Mouse (Mus musculus) embryonic fibroblast, embryonic 13.5 days (primary cell): ENCODE measurements around the gene Lmbr1l. TPM values are rescaled to one million over a fixed set of nuclear protein-coding genes. Genes with fewer than 3 reads are reported as not detected.
A peak's percentile ranks its signal among the peaks of the same experiment; 100 is the strongest.

Experiments
- H3K27ac ChIP-seq: 2 replicates; pipeline ENCODE4 v1.5.1; 2012; ENCODE audit warnings: low read length, control low read depth, inconsistent platforms; ENCODE audit not compliant: insufficient read depth
- H3K4me1 ChIP-seq: 2 replicates; pipeline ENCODE4 v1.6.1; 2011; ENCODE audit warnings: low read length; ENCODE audit not compliant: control insufficient read depth, insufficient read depth
- H3K4me3 ChIP-seq: 2 replicates; pipeline ENCODE4 v1.5.1; 2011; ENCODE audit warnings: mild to moderate bottlenecking, control low read depth, low read length; ENCODE audit not compliant: insufficient read depth
- CTCF ChIP-seq: IDR thresholded peaks from 2 replicates; pipeline ENCODE4 v1.5.1; 2011; ENCODE audit warnings: mild to moderate bottlenecking, control low read depth, low read length, moderate library complexity, borderline replicate concordance; ENCODE audit not compliant: insufficient read depth
- POLR2A ChIP-seq: IDR thresholded peaks from 2 replicates; pipeline ENCODE4 v1.6.1; 2011; ENCODE audit warnings: low read depth, mild to moderate bottlenecking, control low read depth, low read length, moderate library complexity
- polyA plus RNA-seq: library from polyadenylated mRNA; stranded (reverse); fragments of >200 nt; gene quantifications from 2 replicates; pipeline ENCODE4 v1.2.4, GENCODE M21; 2011; ENCODE audit warnings: low read depth; ENCODE audit not compliant: missing spikeins, insufficient read length

Gene Lmbr1l
- polyA plus RNA-seq, 1 experiment = 14.7 TPM

- TF ChIP-seq CTCF (no peak), POLR2A (peak; percentile 26; the same call in 1 of the 2 replicates)
- H3K27ac ChIP-seq = no peak overlapping the region
- peaks cover 6% of the 10 kb centered on the region; the same call in 1 of the 2 replicates for H3K4me1 ChIP-seq
- H3K4me3 ChIP-seq = peak overlapping the region; percentile 84
These were observed 48.5 kb downstream of the Lmbr1l start for GRCm38 (mm10) chr15:98869342-98870178.

- no peak overlapping the region for H3K27ac ChIP-seq
- peak overlapping the region; percentile 84 for H3K4me3 ChIP-seq
- peaks cover 6% of the 10 kb centered on the region; the same call in 1 of the 2 replicates for H3K4me1 ChIP-seq
- TF ChIP-seq POLR2A = no peak
- no peak for TF ChIP-seq CTCF
These were observed 49.5 kb downstream of the Lmbr1l start for GRCm38 (mm10) chr15:98868346-98869063.

GRCm38 (mm10) chr15:98867321-98867720 is 50.7 kb downstream of the Lmbr1l start:
- Histone ChIP-seq H3K27ac (no peak overlapping the region), H3K4me3 (0 out of 2 replicates have a peak overlapping the region, but pooled peaks have one; percentile 3), H3K4me1 (peaks cover 6% of the 10 kb centered on the region; the same call in 1 of the 2 replicates)
- no peak for TF ChIP-seq CTCF
- TF ChIP-seq POLR2A = no peak

- H3K4me1 ChIP-seq = peaks cover 6% of the 10 kb centered on the region; the same call in 1 of the 2 replicates
- H3K27ac ChIP-seq = no peak overlapping the region
- H3K4me3 ChIP-seq = no peak overlapping the region
- TF ChIP-seq POLR2A = no peak
- TF ChIP-seq CTCF = no peak
These were observed 51.5 kb downstream of the Lmbr1l start for GRCm38 (mm10) chr15:98866501-98866900.

- H3K4me3 ChIP-seq = no peak overlapping the region
- no peak for TF ChIP-seq POLR2A
- no peak for TF ChIP-seq CTCF
- H3K4me1 ChIP-seq = peaks cover 6% of the 10 kb centered on the region; the same call in 1 of the 2 replicates
- no peak overlapping the region for H3K27ac ChIP-seq
These were observed 52.3 kb downstream of the Lmbr1l start for GRCm38 (mm10) chr15:98865771-98866170.

- Histone ChIP-seq H3K4me1 (peaks cover 6% of the 10 kb centered on the region; the same call in 1 of the 2 replicates), H3K4me3 (no peak overlapping the region), H3K27ac (no peak overlapping the region)
- no peak for TF ChIP-seq CTCF
- no peak for TF ChIP-seq POLR2A
These were observed 53.1 kb downstream of the Lmbr1l start for GRCm38 (mm10) chr15:98864951-98865350.

GRCm38 (mm10) chr15:98863451-98863958 is 54.5 kb downstream of the Lmbr1l start:
- Histone ChIP-seq H3K4me3 (no peak overlapping the region), H3K4me1 (0 out of 2 replicates have a peak, but pooled peaks cover under 1% of the 10 kb centered on the region), H3K27ac (no peak overlapping the region)
- no peak for TF ChIP-seq POLR2A
- no peak for TF ChIP-seq CTCF

- Histone ChIP-seq H3K4me1 (no peaks in the 10 kb centered on the region), H3K4me3 (no peak overlapping the region), H3K27ac (no peak overlapping the region)
- TF ChIP-seq CTCF = no peak
- TF ChIP-seq POLR2A = no peak
These were observed 56.2 kb downstream of the Lmbr1l start for GRCm38 (mm10) chr15:98861701-98862410.

- H3K27ac ChIP-seq = no peak overlapping the region
- no peaks in the 10 kb centered on the region for H3K4me1 ChIP-seq
- H3K4me3 ChIP-seq = no peak overlapping the region
- TF ChIP-seq CTCF (no peak), POLR2A (no peak)
These were observed 57.1 kb downstream of the Lmbr1l start for GRCm38 (mm10) chr15:98860921-98861320.
